Mouse (Mus musculus): Measurements from ENCODE around the gene Cd46.

DNA sequence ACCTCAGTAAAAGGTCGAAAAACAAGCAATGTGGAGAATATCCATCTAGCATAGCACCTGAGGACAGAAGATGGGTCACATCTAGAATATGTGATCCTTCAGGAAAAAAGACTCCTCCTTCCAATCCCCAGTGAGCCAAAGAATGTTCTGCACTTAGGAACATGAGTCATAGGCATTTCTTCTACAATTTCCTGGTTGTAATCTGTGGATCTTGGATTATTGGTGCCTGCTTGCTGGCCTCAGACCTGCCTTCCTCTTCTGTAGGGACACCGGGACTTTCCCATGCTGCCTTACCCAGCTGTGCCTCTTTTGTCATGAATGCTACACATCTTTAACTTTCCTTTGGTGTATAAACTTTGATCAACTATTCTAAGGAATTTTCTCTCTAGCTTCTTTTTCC is 79.5 kb downstream of the Cd46 start:
- no peak for TF ChIP-seq CTCF (IDR thresholded peaks at IDR 0.05; ENCODE audit: insufficient read depth, low read length)
- no peak for TF ChIP-seq POLR2A (IDR thresholded peaks at IDR 0.05; ENCODE audit: borderline replicate concordance, extremely low read depth, low read depth, low read length)
